Mouse (Mus musculus): ENCODE measurements around the gene Lfng. TPM values are rescaled to one million over a fixed set of nuclear protein-coding genes. Genes with fewer than 3 reads are reported as not detected.

Gene Lfng
- polyA plus RNA-seq, 1 experiment from 2014 or later, result 32.3 TPM

DNA sequence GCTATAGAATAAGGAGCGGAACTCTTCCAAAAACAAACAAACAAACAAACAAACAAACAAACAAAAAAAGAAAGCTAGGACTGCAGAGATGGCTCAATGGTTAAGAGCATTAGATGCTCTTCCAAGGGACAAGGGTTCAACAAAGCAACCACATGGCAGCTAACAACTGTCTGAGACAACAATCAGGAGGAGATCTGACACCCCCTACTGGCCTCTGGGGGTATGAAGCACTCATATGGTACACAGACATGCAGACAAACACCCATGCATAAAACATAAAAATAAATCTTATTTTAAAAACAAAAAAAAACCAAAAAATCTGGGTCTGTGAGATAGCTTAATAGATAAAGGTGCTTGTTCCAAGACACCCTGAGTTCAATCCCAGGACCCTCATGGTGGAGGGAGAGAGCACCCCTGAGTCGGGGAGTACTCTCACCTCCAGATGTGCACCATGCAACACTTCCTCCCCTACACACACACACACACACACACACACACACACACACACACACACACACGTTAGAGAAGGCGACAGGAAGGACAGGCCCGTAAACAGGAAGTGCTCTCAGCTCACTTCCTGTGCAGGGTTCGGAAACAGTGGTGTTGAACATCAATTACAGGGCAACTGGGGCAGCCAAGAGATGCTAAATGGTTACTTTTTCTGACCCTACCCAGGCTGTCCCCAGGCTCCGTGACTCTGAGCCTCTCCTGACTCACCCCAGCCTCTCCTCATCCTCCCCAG is 29.4 kb downstream of the Lfng start:
- no peak for ATAC-seq (replicated peaks; ENCODE audit: low FRiP score)
- 94% methylated on average over 7 of the region's 7 CpGs for WGBS
- Histone ChIP-seq H3K27me3 (no peaks in the 10 kb centered on the region), H3K4me3 (replicated peaks) (no peak overlapping the region), H3K27ac (0 out of 2 replicates have a peak overlapping the region, but pooled peaks have one; percentile 33), H3K36me3 (peaks cover 83% of the 10 kb centered on the region), H3K9ac (no peak overlapping the region), H3K4me2 (no peak overlapping the region), H3K4me1 (peaks cover 28% of the 10 kb centered on the region), H3K9me3 (replicated peaks) (no peaks in the 10 kb centered on the region)

DNA sequence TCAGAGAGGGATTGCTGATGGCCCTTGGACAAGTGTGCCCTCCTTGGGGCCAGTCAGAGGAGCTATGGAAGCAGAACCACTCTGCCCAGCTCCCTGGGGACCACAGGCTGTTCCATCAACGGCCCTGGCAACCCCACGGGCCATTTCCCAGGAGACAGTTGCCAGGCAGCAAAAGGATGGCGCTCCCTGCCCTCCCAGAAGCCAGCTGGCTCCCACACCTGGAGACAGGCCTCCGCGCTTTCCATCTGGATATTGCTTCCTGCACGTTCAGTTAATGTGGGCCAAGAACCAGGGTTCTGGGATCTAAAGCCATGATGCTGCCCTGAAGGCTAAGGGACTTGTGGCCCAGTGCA is 29.9 kb downstream of the Lfng start:
- Histone ChIP-seq H3K4me2 (no peak overlapping the region), H3K27ac (0 out of 2 replicates have a peak overlapping the region, but pooled peaks have one; percentile 33)
- no peak for ATAC-seq (replicated peaks; ENCODE audit: low FRiP score)

DNA sequence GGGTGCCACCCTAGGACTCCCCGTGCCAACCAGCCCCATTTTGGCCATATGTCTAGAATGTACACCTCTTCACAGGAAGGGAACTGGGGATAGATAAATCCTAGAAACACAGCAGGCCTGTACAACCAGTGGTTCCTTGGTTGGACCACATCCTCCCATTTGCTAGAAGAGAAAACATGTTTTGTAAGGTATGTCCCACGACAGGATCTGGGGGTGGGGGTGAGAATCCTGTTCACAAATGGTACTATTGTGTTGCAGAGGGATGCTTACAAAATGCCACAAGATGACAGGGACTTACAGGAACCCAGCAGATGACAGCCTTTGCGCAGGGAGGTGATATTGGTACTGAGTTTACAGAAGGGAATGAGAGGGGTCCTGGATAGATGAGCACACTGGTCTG is 30.9 kb downstream of the Lfng start:
- 90% methylated on average over 3 of the region's 3 CpGs for WGBS
- no peak overlapping the region for H3K4me2 ChIP-seq
- H3K9me3 ChIP-seq (replicated peaks), result no peaks in the 10 kb centered on the region
- H3K36me3 ChIP-seq, result peaks cover 68% of the 10 kb centered on the region
- H3K9ac ChIP-seq, result no peak overlapping the region
- no peak for ATAC-seq (replicated peaks; ENCODE audit: low FRiP score)
- peaks cover 43% of the 10 kb centered on the region for H3K4me1 ChIP-seq
- H3K4me3 ChIP-seq (replicated peaks), result no peak overlapping the region
- no peaks in the 10 kb centered on the region for H3K27me3 ChIP-seq
- no peak overlapping the region for H3K27ac ChIP-seq

More for the DNA sequence above, 29.9 kb downstream of the Lfng start:
- Histone ChIP-seq H3K4me1 (peaks cover 34% of the 10 kb centered on the region), H3K36me3 (peaks cover 78% of the 10 kb centered on the region), H3K9me3 (replicated peaks) (no peaks in the 10 kb centered on the region), H3K27me3 (no peaks in the 10 kb centered on the region), H3K9ac (no peak overlapping the region), H3K4me3 (replicated peaks) (no peak overlapping the region)
- WGBS, result 88% methylated on average over 6 of the region's 6 CpGs

DNA sequence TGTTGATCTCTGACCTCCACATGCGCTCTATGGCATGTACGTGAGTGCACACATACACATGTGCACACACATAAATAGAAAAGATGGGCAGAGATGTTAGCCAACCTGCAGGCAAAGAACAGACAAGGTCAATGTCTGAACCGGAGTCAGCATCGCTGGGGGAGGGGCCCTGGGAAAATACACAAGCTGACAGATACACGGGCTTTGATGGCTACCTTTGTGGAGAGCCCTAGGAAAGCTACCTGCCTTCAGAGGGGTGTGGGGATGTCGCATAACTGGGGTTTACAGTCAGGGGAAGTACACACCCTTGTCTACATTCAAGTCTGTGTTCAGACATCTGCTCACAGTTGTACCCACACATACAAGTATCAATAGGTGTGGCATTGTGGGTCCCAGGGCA is 31.4 kb downstream of the Lfng start:
- H3K4me3 ChIP-seq (replicated peaks), result no peak overlapping the region
- peaks cover 45% of the 10 kb centered on the region for H3K4me1 ChIP-seq
- peaks cover 64% of the 10 kb centered on the region for H3K36me3 ChIP-seq
- ATAC-seq (replicated peaks; ENCODE audit: low FRiP score), result no peak
- no peak overlapping the region for H3K27ac ChIP-seq
- no peak overlapping the region for H3K4me2 ChIP-seq
- no peak overlapping the region for H3K9ac ChIP-seq
- no peaks in the 10 kb centered on the region for H3K27me3 ChIP-seq
- H3K9me3 ChIP-seq (replicated peaks), result no peaks in the 10 kb centered on the region
- WGBS, result 94% methylated on average over 6 of the region's 6 CpGs

DNA sequence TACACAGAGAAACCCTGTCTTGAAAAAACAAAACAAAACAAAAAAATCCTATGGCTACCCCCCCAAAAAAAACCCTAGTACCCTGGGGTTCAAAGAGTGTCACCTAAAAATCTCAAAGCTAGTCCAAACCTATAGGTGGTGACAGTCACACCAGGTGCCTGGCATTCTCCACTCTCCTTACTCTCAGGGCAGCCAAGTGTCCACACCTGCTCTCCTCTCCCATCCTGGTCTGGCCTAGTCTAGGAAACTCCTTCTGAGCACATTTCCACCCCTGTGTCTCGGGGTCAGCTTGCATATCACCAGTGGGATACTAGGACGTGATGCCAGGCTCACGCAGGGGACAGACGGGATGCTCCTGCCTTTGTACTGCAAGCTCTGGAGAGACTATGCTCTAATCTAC is 32.2 kb downstream of the Lfng start:
- H3K36me3 ChIP-seq, result peaks cover 64% of the 10 kb centered on the region
- ATAC-seq (replicated peaks; ENCODE audit: low FRiP score), result no peak

DNA sequence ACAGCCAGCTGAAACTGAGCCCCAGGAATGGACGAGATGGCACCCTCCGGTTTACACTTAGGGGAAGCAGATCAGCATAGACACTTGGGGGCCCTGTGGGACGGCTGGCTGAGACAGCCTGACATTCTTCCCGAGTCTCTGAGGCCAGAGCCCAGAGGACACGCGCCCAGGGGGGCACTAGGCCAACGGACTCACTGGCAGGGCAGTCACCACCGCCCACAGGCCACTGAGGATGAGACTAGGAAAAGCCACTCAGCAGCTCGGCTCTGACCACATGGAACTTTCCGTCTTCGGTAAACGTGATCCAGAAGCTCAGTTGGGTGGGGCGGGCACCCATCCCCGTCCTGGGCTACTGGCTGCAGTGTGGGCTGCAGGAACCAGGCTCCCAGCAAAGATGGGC is 32.8 kb downstream of the Lfng start:
- Histone ChIP-seq H3K36me3 (peaks cover 61% of the 10 kb centered on the region), H3K4me1 (peaks cover 55% of the 10 kb centered on the region), H3K27ac (no peak overlapping the region), H3K9ac (no peak overlapping the region), H3K4me3 (replicated peaks) (no peak overlapping the region), H3K9me3 (replicated peaks) (no peaks in the 10 kb centered on the region), H3K27me3 (no peaks in the 10 kb centered on the region), H3K4me2 (no peak overlapping the region)
- ATAC-seq (replicated peaks; ENCODE audit: low FRiP score), result no peak
- 78% methylated on average over 14 of the region's 14 CpGs for WGBS

More for the DNA sequence above, 32.2 kb downstream of the Lfng start:
- Histone ChIP-seq H3K4me3 (replicated peaks) (no peak overlapping the region), H3K9ac (no peak overlapping the region), H3K9me3 (replicated peaks) (no peaks in the 10 kb centered on the region), H3K27me3 (no peaks in the 10 kb centered on the region), H3K27ac (no peak overlapping the region), H3K4me2 (no peak overlapping the region), H3K4me1 (peaks cover 49% of the 10 kb centered on the region)
- 84% methylated on average over 4 of the region's 4 CpGs for WGBS

DNA sequence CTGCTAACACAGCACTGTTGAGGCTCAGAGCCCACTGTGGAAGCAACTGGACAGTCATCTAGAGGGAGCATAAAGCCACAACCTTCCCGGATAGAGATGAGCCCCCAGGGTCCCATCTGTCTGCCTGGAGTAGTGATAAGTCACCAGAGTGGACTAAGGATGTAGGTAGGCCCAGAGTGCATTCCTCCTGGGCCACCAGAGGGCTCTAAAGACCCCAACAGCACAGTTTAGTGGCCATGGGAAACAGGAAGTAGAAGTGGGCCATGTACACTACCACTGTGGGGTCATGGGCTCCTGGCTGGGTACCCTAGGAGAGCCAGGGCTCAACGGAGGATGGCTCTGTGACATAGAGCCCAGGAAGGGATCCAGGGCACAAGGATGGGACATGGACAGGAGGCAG is 33.7 kb downstream of the Lfng start:
- no peak overlapping the region for H3K9ac ChIP-seq
- H3K27me3 ChIP-seq, result no peaks in the 10 kb centered on the region
- H3K4me1 ChIP-seq, result peaks cover 64% of the 10 kb centered on the region
- H3K4me3 ChIP-seq (replicated peaks), result no peak overlapping the region
- H3K4me2 ChIP-seq, result no peak overlapping the region
- no peaks in the 10 kb centered on the region for H3K9me3 ChIP-seq (replicated peaks)
- ATAC-seq (replicated peaks; ENCODE audit: low FRiP score), result 0 out of 2 replicates have a peak, but pooled peaks have one; percentile 9
- WGBS, result 54% methylated on average over 2 of the region's 2 CpGs
- peak overlapping the region; percentile 52; the same call in 1 of the 2 replicates for H3K27ac ChIP-seq
- H3K36me3 ChIP-seq, result peaks cover 51% of the 10 kb centered on the region

DNA sequence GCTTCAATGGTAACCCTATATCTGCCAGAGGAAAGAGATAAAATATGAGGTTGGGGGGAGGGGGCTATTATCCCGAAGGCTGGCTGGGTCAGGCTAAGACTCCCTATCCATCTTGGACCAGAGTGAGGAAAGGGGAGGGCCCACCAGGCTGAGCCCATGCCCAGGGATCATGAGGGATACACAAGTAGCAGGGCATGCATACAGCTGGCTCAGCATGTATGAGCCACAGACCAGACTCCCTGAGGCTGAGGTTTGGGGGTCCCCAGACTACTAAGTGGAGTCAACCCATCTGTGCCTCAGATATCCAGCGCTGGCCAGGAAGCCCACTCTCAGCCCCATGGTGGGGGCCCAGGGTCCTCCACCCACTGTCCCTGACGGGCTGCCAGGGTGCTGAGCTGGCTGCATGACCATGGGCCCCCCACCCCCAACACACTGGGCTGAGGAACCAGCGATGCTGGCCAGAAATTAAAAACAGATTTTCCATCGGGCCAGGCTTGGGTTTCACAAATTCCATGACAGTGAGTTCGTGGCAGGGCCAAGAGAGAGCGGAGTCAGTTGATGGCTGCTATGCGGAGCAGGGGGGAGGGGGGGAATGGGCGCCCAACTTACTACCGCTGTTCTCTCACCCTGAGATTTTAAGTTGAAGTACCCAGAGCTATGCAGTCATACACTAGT is 34.3 kb downstream of the Lfng start:
- Histone ChIP-seq H3K36me3 (peaks cover 50% of the 10 kb centered on the region), H3K4me3 (replicated peaks) (no peak overlapping the region), H3K27me3 (no peaks in the 10 kb centered on the region), H3K27ac (peak overlapping the region; percentile 63), H3K4me1 (peaks cover 70% of the 10 kb centered on the region), H3K9ac (no peak overlapping the region), H3K9me3 (replicated peaks) (no peaks in the 10 kb centered on the region), H3K4me2 (no peak overlapping the region)
- 53% methylated on average over 10 of the region's 10 CpGs for WGBS
- ATAC-seq (replicated peaks; ENCODE audit: low FRiP score), result peak; percentile 35; the same call in 1 of the 2 replicates

DNA sequence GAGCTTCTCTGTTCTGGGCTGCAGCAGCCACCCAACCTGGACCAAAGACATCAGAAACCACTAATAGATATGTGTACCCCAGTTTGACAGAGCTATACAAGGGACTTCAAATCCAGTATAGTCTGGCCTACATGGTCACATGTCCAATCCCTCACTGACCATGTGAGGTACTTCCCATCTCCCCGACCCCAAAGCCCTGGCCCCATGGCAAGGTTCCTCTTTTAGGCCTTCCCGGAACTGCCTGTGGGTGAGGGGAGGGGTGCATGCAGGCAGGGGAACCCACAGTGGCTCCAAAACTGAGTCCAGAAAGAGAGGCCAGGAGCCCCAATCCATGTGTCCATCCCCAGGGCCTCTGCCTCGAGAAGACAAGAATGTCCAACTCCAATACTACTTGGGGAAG is 35.0 kb downstream of the Lfng start:
- ATAC-seq (replicated peaks; ENCODE audit: low FRiP score), result no peak
- WGBS, result 60% methylated on average over 3 of the region's 3 CpGs
- no peak overlapping the region for H3K4me2 ChIP-seq
- H3K4me3 ChIP-seq (replicated peaks), result no peak overlapping the region
- H3K9me3 ChIP-seq (replicated peaks), result no peaks in the 10 kb centered on the region
- peak overlapping the region; percentile 63; the same call in 1 of the 2 replicates for H3K27ac ChIP-seq
- no peaks in the 10 kb centered on the region for H3K27me3 ChIP-seq
- no peak overlapping the region for H3K9ac ChIP-seq
- H3K36me3 ChIP-seq, result peaks cover 45% of the 10 kb centered on the region
- H3K4me1 ChIP-seq, result peaks cover 74% of the 10 kb centered on the region

DNA sequence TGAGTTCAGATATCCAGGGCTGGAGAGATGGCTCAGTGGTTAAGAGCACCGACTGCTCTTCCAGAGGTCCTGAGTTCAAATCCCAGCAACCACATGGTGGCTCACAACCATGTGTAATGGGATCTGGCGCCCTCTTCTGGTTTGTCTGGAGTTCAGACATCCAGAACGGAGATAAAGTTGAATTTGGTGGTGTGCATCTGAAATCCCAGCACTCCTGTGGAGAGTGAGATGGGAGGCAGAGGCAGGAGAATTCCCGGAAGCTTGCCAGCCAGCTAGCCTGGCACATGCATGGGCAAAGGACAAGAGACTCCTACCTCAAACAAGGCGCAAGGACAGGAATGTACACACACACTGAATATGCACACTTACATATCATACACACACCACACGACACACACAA is 37.1 kb downstream of the Lfng start:
- no peak overlapping the region for H3K4me2 ChIP-seq
- 90% methylated on average over 6 of the region's 6 CpGs for WGBS
- H3K4me1 ChIP-seq, result peaks cover 76% of the 10 kb centered on the region
- no peaks in the 10 kb centered on the region for H3K9me3 ChIP-seq (replicated peaks)
- no peaks in the 10 kb centered on the region for H3K27me3 ChIP-seq
- no peak overlapping the region for H3K27ac ChIP-seq
- ATAC-seq (replicated peaks; ENCODE audit: low FRiP score), result no peak
- H3K9ac ChIP-seq, result no peak overlapping the region
- no peak overlapping the region for H3K4me3 ChIP-seq (replicated peaks)
- H3K36me3 ChIP-seq, result peaks cover 27% of the 10 kb centered on the region

DNA sequence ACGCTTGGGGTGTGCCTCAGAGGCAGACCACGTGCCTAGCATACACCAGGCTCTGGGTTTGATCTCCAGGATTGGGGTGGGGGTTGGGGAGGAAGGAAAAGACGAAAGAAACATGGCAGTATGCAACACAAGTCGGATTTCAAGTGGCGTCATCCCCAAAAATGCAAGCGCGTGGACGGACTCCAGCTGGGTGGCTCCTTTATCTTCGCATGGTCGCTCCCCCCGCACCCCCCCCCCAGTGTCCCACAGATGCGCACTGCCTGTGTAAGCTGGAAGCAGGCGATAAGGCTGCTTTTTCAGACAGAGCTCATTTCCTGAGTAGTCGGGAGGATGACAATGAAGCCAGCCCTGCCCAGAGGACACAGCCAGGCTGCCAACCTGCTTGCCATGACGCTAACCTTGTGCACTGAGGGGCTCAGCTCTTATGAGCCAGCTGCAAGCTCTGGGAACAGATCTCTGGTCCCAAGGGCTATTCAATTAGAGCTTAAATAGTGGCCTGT is 37.6 kb downstream of the Lfng start:
- peak overlapping the region; percentile 42; the same call in 1 of the 2 replicates for H3K27ac ChIP-seq
- H3K9ac ChIP-seq, result no peak overlapping the region
- H3K4me2 ChIP-seq, result no peak overlapping the region; the same call in 1 of the 2 replicates
- WGBS, result 69% methylated on average over 15 of the region's 15 CpGs
- peaks cover 79% of the 10 kb centered on the region for H3K4me1 ChIP-seq
- H3K9me3 ChIP-seq (replicated peaks), result no peaks in the 10 kb centered on the region
- ATAC-seq (replicated peaks; ENCODE audit: low FRiP score), result no peak
- H3K4me3 ChIP-seq (replicated peaks), result no peak overlapping the region
- peaks cover 22% of the 10 kb centered on the region for H3K36me3 ChIP-seq
- no peaks in the 10 kb centered on the region for H3K27me3 ChIP-seq

DNA sequence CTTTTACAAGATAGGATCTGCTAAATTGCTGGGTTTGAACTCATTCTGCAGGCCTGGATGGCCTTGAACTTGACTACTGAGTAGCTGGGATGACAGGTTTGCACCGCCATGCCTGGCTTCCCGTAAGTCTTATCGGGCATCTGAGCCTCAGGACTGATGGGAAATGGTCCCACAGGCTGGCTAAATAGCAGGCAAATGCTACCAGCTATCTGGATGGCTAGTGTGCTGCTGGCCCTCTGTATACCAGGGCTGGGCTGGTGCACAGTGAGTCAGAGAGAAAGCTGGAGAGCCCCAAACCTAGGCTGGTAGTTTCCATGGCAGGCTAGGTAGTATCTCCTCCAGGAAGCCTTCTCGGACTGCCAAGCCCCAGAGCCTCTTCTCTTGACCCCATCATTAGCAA is 38.3 kb downstream of the Lfng start:
- peaks cover 80% of the 10 kb centered on the region for H3K4me1 ChIP-seq
- no peak overlapping the region for H3K9ac ChIP-seq
- no peak overlapping the region for H3K4me3 ChIP-seq (replicated peaks)
- no peak overlapping the region for H3K4me2 ChIP-seq
- peaks cover 17% of the 10 kb centered on the region for H3K36me3 ChIP-seq
- 77% methylated on average over 4 of the region's 4 CpGs for WGBS
- peak overlapping the region; percentile 42; the same call in 1 of the 2 replicates for H3K27ac ChIP-seq
- H3K9me3 ChIP-seq (replicated peaks), result no peaks in the 10 kb centered on the region
- no peaks in the 10 kb centered on the region for H3K27me3 ChIP-seq
- no peak for ATAC-seq (replicated peaks; ENCODE audit: low FRiP score)
